Mouse (Mus musculus): Measurements from ENCODE around the gene Tubb4b. TPM values are rescaled to one million over a fixed set of nuclear protein-coding genes. Genes with fewer than 3 reads are reported as not detected.

The Tubb4b gene
- polyA plus RNA-seq, 1 experiment = 209 TPM

DNA sequence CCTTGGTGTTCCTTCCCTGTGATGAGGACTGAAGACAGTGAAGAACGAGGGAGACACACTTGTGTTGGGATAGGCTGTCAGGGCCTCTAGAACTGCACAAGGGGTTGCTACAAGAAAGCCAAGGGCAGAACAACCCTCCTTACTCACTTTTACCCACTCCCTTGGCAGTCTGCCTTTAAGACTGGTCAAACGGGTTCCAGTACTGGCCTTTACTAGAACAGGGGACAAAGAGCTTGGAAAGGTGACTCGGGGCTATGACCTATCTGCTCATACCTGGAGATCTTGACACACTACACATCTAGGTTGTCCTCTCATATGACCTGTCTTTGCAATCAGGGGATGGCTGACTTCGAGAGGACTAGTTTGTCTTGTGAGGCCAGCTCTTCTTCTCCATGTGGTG lies 13.0 kb upstream of the Tubb4b start:
- no peak overlapping the region for H3K27ac ChIP-seq (ENCODE audit: insufficient read depth, low read length)
- no peak for TF ChIP-seq CTCF (IDR thresholded peaks at IDR 0.05; ENCODE audit: borderline replicate concordance, insufficient read depth, low read length)
- TF ChIP-seq POLR2A (IDR thresholded peaks at IDR 0.05; ENCODE audit: low read depth, low read length) = no peak
- H3K4me3 ChIP-seq (ENCODE audit: insufficient read depth, low read length) = no peak overlapping the region
- H3K4me1 ChIP-seq (ENCODE audit: control insufficient read depth, insufficient read depth, low read length) = 0 out of 2 replicates have a peak, but pooled peaks cover 3% of the 10 kb centered on the region

DNA sequence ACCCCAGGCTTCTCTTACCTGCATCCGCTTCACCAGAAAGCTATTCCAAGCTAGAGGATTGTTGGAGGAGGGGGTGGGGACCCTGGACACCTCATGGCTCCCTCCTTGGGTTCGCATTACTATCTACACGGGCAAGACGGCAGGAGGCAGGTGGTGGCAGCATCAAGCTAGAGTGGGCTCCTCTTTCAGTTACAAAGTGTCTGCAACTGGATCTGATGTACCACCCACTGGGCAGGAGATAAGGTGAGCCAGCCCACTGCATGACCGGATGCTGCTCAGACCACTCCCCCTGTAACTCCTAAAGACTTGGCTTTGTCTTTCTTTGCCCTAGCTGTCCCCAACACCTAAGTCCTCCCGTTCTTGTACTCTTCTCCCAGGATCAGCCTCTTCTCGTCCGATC lies 12.1 kb upstream of the Tubb4b start, which contains the start of gene Rnf224:
Gene Rnf224, minus strand, starts transcription at position 174 of the 400 bp plus-strand sequence.
- no peak for TF ChIP-seq POLR2A (IDR thresholded peaks at IDR 0.05; ENCODE audit: low read depth, low read length)
- TF ChIP-seq CTCF (IDR thresholded peaks at IDR 0.05; ENCODE audit: borderline replicate concordance, insufficient read depth, low read length) = no peak

DNA sequence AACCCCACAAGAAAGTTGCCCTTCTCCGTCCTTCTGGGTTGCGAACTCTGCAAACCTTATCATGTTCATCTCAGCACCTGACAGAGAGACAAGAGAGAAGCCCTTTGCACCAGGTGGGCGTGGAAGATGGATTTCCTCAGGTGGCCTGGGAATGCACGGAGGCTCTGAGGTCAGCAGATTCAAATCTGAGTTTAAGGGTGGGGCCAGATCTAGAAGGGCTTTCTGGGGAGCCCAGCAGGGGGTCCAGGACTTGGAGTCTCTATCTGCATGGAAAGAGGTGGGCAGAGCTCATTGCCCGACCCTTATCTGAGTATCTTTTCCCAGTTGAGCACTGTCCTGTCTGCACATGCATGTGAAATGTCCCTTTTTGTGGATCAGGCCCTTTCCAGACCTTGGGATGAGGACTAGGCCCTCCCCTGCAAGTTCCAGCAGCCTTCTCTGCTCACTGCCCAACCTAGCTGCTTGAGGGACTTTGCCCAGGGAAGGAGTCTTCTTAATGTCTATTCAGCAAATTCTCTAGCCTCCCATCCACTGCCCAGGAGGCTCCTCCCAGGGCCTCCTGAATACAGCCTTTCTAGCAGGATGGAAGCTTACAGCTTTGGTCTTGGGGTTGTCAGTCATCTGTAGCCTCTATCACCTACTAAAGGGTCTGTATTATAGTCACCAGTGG lies 10.2 kb upstream of the Tubb4b start:
- Histone ChIP-seq H3K27ac (ENCODE audit: insufficient read depth, low read length) (no peak overlapping the region), H3K4me3 (ENCODE audit: insufficient read depth, low read length) (no peak overlapping the region), H3K4me1 (ENCODE audit: control insufficient read depth, insufficient read depth, low read length) (0 out of 2 replicates have a peak, but pooled peaks cover 3% of the 10 kb centered on the region)
- TF ChIP-seq POLR2A (IDR thresholded peaks at IDR 0.05; ENCODE audit: low read depth, low read length) (no peak), CTCF (IDR thresholded peaks at IDR 0.05; ENCODE audit: borderline replicate concordance, insufficient read depth, low read length) (no peak)

More for the DNA sequence above, 12.1 kb upstream of the Tubb4b start, which contains the start of gene Rnf224:
- H3K4me1 ChIP-seq (ENCODE audit: control insufficient read depth, insufficient read depth, low read length) = 0 out of 2 replicates have a peak, but pooled peaks cover 3% of the 10 kb centered on the region
- H3K4me3 ChIP-seq (ENCODE audit: insufficient read depth, low read length) = no peak within 1 kb of the TSS
- H3K27ac ChIP-seq (ENCODE audit: insufficient read depth, low read length) = no peak within 1 kb of the TSS

DNA sequence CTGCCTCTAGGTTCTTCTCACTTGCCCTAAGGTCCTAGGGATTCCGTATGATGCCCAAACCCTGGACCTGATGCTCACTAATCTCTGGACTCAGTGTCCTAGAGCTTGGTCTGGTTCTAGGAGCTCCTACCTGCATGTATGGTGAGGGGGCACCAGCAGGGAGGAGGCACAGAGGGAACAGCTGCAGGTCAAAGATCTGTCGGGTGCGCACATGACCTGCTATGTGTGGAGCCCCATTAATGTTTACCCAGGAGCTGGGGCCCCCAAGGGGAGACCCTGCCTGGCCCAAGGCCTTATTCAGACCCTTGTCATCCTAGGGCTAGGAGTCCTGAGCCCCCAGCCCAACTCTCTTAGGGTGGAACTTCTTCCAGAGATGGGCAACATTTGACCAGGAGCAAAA lies 9.5 kb upstream of the Tubb4b start, which contains the start of gene Slc34a3:
Gene Slc34a3, minus strand, starts transcription at position 315 of the 400 bp plus-strand sequence.
- Histone ChIP-seq H3K27ac (ENCODE audit: insufficient read depth, low read length) (no peak within 1 kb of the TSS), H3K4me3 (ENCODE audit: insufficient read depth, low read length) (no peak within 1 kb of the TSS), H3K4me1 (ENCODE audit: control insufficient read depth, insufficient read depth, low read length) (0 out of 2 replicates have a peak, but pooled peaks cover 3% of the 10 kb centered on the region)
- TF ChIP-seq CTCF (IDR thresholded peaks at IDR 0.05; ENCODE audit: borderline replicate concordance, insufficient read depth, low read length) (no peak), POLR2A (IDR thresholded peaks at IDR 0.05; ENCODE audit: low read depth, low read length) (no peak)

DNA sequence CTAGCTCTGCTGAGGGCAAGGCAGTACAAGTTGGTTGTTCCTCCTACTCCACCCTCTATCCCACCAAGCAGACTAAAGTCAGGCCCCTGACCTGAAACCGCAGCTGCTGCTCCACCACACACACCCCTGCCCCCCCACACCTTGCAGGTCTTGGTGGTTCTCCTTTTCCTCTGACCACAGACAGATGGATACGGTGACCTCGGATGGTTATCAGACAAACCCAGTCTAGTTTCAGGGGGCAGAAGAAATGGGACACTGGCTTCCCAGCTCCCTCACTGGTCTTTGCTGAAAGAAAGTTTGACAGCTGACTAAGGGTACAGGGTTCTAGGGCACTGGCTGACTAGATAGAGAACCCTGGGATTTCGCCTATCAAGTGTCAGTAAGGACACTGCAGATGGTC lies 8.9 kb upstream of the Tubb4b start:
- Histone ChIP-seq H3K27ac (ENCODE audit: insufficient read depth, low read length) (no peak overlapping the region), H3K4me3 (ENCODE audit: insufficient read depth, low read length) (no peak overlapping the region), H3K4me1 (ENCODE audit: control insufficient read depth, insufficient read depth, low read length) (0 out of 2 replicates have a peak, but pooled peaks cover 3% of the 10 kb centered on the region)
- no peak for TF ChIP-seq POLR2A (IDR thresholded peaks at IDR 0.05; ENCODE audit: low read depth, low read length)
- TF ChIP-seq CTCF (IDR thresholded peaks at IDR 0.05; ENCODE audit: borderline replicate concordance, insufficient read depth, low read length) = no peak

DNA sequence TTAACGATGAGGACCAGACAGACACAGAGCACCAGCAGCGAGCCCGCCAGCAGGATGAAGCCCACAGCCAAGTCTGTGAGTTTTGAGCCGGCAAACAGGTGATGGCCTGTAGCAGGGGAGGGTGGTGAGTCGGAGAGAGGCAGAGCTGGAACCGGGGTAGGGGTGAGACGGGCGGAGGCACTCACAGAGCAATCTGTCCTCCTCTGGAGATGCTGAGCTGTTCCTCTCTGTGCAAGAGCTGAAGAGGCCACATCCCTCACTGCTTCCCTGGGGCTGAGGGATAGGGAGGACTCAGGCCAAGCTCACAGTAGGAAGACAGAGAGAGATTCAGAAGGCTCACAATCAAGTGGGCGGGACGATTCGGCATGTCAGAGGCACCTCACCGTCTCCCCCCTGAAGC lies 6.5 kb upstream of the Tubb4b start:
- no peak overlapping the region for H3K4me3 ChIP-seq (ENCODE audit: insufficient read depth, low read length)
- no peak for TF ChIP-seq CTCF (IDR thresholded peaks at IDR 0.05; ENCODE audit: borderline replicate concordance, insufficient read depth, low read length)
- no peak for TF ChIP-seq POLR2A (IDR thresholded peaks at IDR 0.05; ENCODE audit: low read depth, low read length)
- no peaks in the 10 kb centered on the region for H3K4me1 ChIP-seq (ENCODE audit: control insufficient read depth, insufficient read depth, low read length)
- no peak overlapping the region for H3K27ac ChIP-seq (ENCODE audit: insufficient read depth, low read length)

DNA sequence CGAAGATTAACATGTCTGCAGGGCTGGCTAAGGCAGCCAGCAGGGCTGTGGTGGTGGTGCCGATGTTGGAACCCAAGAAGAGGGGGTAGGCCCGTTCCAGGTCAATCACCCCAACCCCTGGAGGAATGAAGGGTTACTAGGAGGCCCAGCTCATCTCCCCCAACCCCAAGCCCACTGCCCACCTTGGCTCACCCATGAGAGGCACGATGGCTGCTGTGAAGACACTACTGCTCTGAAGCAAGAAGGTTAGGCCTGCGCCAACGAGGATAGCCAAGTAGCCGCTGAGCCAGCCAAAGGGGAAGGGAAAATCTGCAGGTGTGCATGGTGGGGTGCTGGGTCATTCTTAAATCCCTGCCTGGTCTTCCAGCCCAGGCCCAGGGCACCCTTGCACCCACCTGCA lies 6.1 kb upstream of the Tubb4b start:
- H3K27ac ChIP-seq (ENCODE audit: insufficient read depth, low read length) = no peak overlapping the region
- TF ChIP-seq POLR2A (IDR thresholded peaks at IDR 0.05; ENCODE audit: low read depth, low read length) (no peak), CTCF (IDR thresholded peaks at IDR 0.05; ENCODE audit: borderline replicate concordance, insufficient read depth, low read length) (no peak)
- peaks cover 2% of the 10 kb centered on the region; the same call in 1 of the 2 replicates for H3K4me1 ChIP-seq (ENCODE audit: control insufficient read depth, insufficient read depth, low read length)
- no peak overlapping the region for H3K4me3 ChIP-seq (ENCODE audit: insufficient read depth, low read length)

DNA sequence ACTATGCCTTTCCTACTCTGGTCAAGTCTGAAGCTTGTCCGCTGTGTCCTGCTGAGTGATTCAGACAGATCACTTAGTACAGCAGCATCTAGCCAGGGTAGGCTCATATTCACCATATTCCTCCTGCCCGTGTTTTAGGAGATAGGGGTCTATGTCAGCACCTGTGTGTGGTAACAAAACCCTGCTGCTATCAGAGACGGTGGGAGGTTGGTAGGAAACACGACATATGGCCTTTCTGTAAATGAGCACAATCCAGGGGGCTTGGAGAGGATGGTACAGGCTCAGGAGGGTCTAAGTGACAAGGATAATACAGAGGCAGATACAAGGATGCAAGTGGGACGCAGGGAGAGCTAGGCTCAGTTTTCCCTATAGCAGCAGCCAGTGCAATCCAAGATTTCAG lies 5.1 kb upstream of the Tubb4b start:
- Histone ChIP-seq H3K27ac (ENCODE audit: insufficient read depth, low read length) (no peak overlapping the region), H3K4me3 (ENCODE audit: insufficient read depth, low read length) (no peak overlapping the region), H3K4me1 (ENCODE audit: control insufficient read depth, insufficient read depth, low read length) (peaks cover 3% of the 10 kb centered on the region; the same call in 1 of the 2 replicates)
- TF ChIP-seq CTCF (IDR thresholded peaks at IDR 0.05; ENCODE audit: borderline replicate concordance, insufficient read depth, low read length) (no peak), POLR2A (IDR thresholded peaks at IDR 0.05; ENCODE audit: low read depth, low read length) (no peak)

DNA sequence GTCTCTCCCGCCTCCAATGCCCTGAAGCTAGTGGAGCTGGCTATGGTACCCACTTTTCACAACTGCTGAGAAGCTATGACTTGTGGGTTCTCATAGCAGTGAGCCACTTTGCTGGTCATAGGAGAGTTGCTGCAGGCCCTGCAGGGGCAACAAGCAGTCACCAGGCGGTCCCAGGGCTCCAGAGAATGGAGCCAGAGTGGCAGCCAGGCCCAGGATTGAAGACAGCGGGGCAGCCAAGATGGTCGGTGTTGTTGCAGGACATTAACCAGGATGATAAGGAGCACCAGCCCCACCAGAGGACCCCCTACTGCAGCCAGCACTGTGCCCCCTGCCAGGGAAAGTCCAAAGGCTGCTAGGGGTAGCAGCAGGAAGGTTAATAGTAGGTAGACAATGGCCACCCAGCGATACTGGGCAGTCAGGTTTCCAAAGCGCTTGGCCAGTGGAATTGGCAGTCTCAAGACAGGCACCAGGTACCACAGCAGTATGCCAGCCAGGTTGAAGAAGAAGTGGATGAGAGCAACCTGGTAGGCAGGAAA lies 4.6 kb upstream of the Tubb4b start:
- Histone ChIP-seq H3K27ac (ENCODE audit: insufficient read depth, low read length) (no peak overlapping the region), H3K4me3 (ENCODE audit: insufficient read depth, low read length) (no peak overlapping the region), H3K4me1 (ENCODE audit: control insufficient read depth, insufficient read depth, low read length) (peaks cover 3% of the 10 kb centered on the region; the same call in 1 of the 2 replicates)
- TF ChIP-seq POLR2A (IDR thresholded peaks at IDR 0.05; ENCODE audit: low read depth, low read length) (no peak), CTCF (IDR thresholded peaks at IDR 0.05; ENCODE audit: borderline replicate concordance, insufficient read depth, low read length) (no peak)

DNA sequence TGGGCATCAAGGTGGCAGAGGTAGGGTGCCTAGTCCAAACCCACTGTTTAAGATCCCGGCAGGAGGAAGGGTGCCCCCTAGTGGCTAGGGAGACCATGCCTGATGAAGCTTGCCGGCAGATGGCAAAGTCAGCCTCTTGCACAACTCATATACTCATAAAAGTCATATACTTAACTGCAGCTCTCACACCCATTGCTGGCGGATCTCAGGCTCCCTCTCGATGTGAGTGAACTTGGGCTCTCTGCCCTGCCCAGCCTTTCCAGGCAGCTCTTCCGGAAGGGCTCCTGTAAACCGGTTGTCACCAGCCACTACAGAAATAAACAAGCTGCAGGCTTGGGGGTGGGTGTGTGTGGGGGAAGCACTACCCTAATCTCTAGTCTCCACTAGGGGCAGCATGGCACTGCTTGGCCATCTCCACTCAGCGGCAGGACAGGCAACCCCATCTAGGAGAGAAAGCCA lies 4.0 kb upstream of the Tubb4b start:
- Histone ChIP-seq H3K4me3 (ENCODE audit: insufficient read depth, low read length) (no peak overlapping the region), H3K4me1 (ENCODE audit: control insufficient read depth, insufficient read depth, low read length) (peaks cover 3% of the 10 kb centered on the region; the same call in 1 of the 2 replicates), H3K27ac (ENCODE audit: insufficient read depth, low read length) (no peak overlapping the region)
- TF ChIP-seq POLR2A (IDR thresholded peaks at IDR 0.05; ENCODE audit: low read depth, low read length) (no peak), CTCF (IDR thresholded peaks at IDR 0.05; ENCODE audit: borderline replicate concordance, insufficient read depth, low read length) (peak; percentile 90)

Measured in embryonic fibroblast, embryonic 13.5 days (primary cell).